Mouse (Mus musculus): ENCODE results near the gene Srrm1. TPM values are rescaled to one million over a fixed set of nuclear protein-coding genes. Genes with fewer than 3 reads are reported as not detected.

Srrm1 gene
- polyA plus RNA-seq, 1 experiment from 2014 or later = 173 TPM

GRCm38 (mm10) chr4:135298680-135299079, 54.4 kb downstream of the Srrm1 start:
- WGBS (ENCODE audit: insufficient replicate concordance) = 84% methylated on average over 10 of the region's 10 CpGs
- Histone ChIP-seq H3K9me3 (replicated peaks) (no peaks in the 10 kb centered on the region), H3K36me3 (no peaks in the 10 kb centered on the region), H3K27ac (no peak overlapping the region), H3K9ac (no peak overlapping the region), H3K4me1 (peaks cover 52% of the 10 kb centered on the region), H3K27me3 (replicated peaks) (no peaks in the 10 kb centered on the region), H3K4me2 (no peak overlapping the region), H3K4me3 (no peak overlapping the region)
- ATAC-seq = no peak

- Histone ChIP-seq H3K36me3 (no peaks in the 10 kb centered on the region), H3K4me2 (no peak overlapping the region), H3K27me3 (replicated peaks) (no peaks in the 10 kb centered on the region), H3K4me1 (peaks cover 52% of the 10 kb centered on the region), H3K4me3 (no peak overlapping the region), H3K27ac (no peak overlapping the region), H3K9ac (0 out of 2 replicates have a peak overlapping the region, but pooled peaks have one; percentile 4), H3K9me3 (replicated peaks) (no peaks in the 10 kb centered on the region)
- WGBS (ENCODE audit: insufficient replicate concordance) = 70% methylated on average over 15 of the region's 15 CpGs
- 0 out of 2 replicates have a peak, but pooled peaks have one; percentile 28 for ATAC-seq
Measured at GRCm38 (mm10) chr4:135297931-135298546, 55.1 kb downstream of the Srrm1 start.

- no peak overlapping the region for H3K4me3 ChIP-seq
- H3K36me3 ChIP-seq = no peaks in the 10 kb centered on the region
- ATAC-seq = peak; percentile 35; the same call in 1 of the 2 replicates
- WGBS (ENCODE audit: insufficient replicate concordance) = 74% methylated on average over 7 of the region's 7 CpGs
- H3K27ac ChIP-seq = no peak overlapping the region
- no peak overlapping the region for H3K9ac ChIP-seq
- no peaks in the 10 kb centered on the region for H3K9me3 ChIP-seq (replicated peaks)
- H3K27me3 ChIP-seq (replicated peaks) = no peaks in the 10 kb centered on the region
- no peak overlapping the region for H3K4me2 ChIP-seq
- peaks cover 54% of the 10 kb centered on the region for H3K4me1 ChIP-seq
Measured at GRCm38 (mm10) chr4:135297146-135297545, 56.0 kb downstream of the Srrm1 start.

GRCm38 (mm10) chr4:135296565-135296964, 56.6 kb downstream of the Srrm1 start:
- H3K9ac ChIP-seq = no peak overlapping the region
- H3K4me3 ChIP-seq = no peak overlapping the region
- no peak overlapping the region for H3K4me2 ChIP-seq
- H3K27ac ChIP-seq = no peak overlapping the region
- no peak for ATAC-seq
- H3K27me3 ChIP-seq (replicated peaks) = no peaks in the 10 kb centered on the region
- H3K36me3 ChIP-seq = no peaks in the 10 kb centered on the region
- H3K4me1 ChIP-seq = peaks cover 60% of the 10 kb centered on the region
- H3K9me3 ChIP-seq (replicated peaks) = no peaks in the 10 kb centered on the region

- 74% methylated on average over 3 of the region's 3 CpGs for WGBS (ENCODE audit: insufficient replicate concordance)
- H3K4me1 ChIP-seq = peaks cover 61% of the 10 kb centered on the region
Measured at GRCm38 (mm10) chr4:135293813-135294212, 59.3 kb downstream of the Srrm1 start.

GRCm38 (mm10) chr4:135292477-135293089, 60.5 kb downstream of the Srrm1 start:
- Histone ChIP-seq H3K36me3 (no peaks in the 10 kb centered on the region), H3K27ac (peak overlapping the region; percentile 72), H3K4me1 (peaks cover 61% of the 10 kb centered on the region), H3K4me3 (peak overlapping the region; percentile 33), H3K9ac (peak overlapping the region; percentile 39), H3K27me3 (replicated peaks) (no peaks in the 10 kb centered on the region), H3K4me2 (peak overlapping the region; percentile 66), H3K9me3 (replicated peaks) (no peaks in the 10 kb centered on the region)
- peak; percentile 34 for ATAC-seq
- 5% methylated on average over 12 of the region's 12 CpGs for WGBS (ENCODE audit: insufficient replicate concordance)

More at GRCm38 (mm10) chr4:135293813-135294212, 59.3 kb downstream of the Srrm1 start:
- H3K27ac ChIP-seq = no peak overlapping the region
- H3K9ac ChIP-seq = no peak overlapping the region
- no peak for ATAC-seq
- no peaks in the 10 kb centered on the region for H3K36me3 ChIP-seq
- H3K27me3 ChIP-seq (replicated peaks) = no peaks in the 10 kb centered on the region
- no peak overlapping the region for H3K4me2 ChIP-seq
- no peak overlapping the region for H3K4me3 ChIP-seq
- H3K9me3 ChIP-seq (replicated peaks) = no peaks in the 10 kb centered on the region

GRCm38 (mm10) chr4:135291841-135292240, 61.3 kb downstream of the Srrm1 start:
- no peaks in the 10 kb centered on the region for H3K27me3 ChIP-seq (replicated peaks)
- no peaks in the 10 kb centered on the region for H3K36me3 ChIP-seq
- peak overlapping the region; percentile 39 for H3K9ac ChIP-seq
- WGBS (ENCODE audit: insufficient replicate concordance) = 36% methylated on average over 6 of the region's 6 CpGs
- peak overlapping the region; percentile 72 for H3K27ac ChIP-seq
- H3K4me1 ChIP-seq = peaks cover 61% of the 10 kb centered on the region
- H3K4me3 ChIP-seq = no peak overlapping the region
- H3K9me3 ChIP-seq (replicated peaks) = no peaks in the 10 kb centered on the region
- H3K4me2 ChIP-seq = peak overlapping the region; percentile 66
- ATAC-seq = no peak

- H3K9ac ChIP-seq = no peak overlapping the region
- H3K27ac ChIP-seq = peak overlapping the region; percentile 72; the same call in 1 of the 2 replicates
- no peaks in the 10 kb centered on the region for H3K9me3 ChIP-seq (replicated peaks)
- no peaks in the 10 kb centered on the region for H3K27me3 ChIP-seq (replicated peaks)
- peaks cover 62% of the 10 kb centered on the region for H3K4me1 ChIP-seq
- WGBS (ENCODE audit: insufficient replicate concordance) = 85% methylated on average over 8 of the region's 8 CpGs
- no peak for ATAC-seq
- H3K4me2 ChIP-seq = no peak overlapping the region
- no peak overlapping the region for H3K4me3 ChIP-seq
- no peaks in the 10 kb centered on the region for H3K36me3 ChIP-seq
Measured at GRCm38 (mm10) chr4:135291199-135291598, 61.9 kb downstream of the Srrm1 start.

GRCm38 (mm10) chr4:135287975-135288374, 65.1 kb downstream of the Srrm1 start:
- no peaks in the 10 kb centered on the region for H3K9me3 ChIP-seq (replicated peaks)
- no peaks in the 10 kb centered on the region for H3K27me3 ChIP-seq (replicated peaks)
- H3K4me3 ChIP-seq = peak overlapping the region; percentile 14
- WGBS (ENCODE audit: insufficient replicate concordance) = 11% methylated on average over 3 of the region's 3 CpGs
- no peaks in the 10 kb centered on the region for H3K36me3 ChIP-seq
- H3K27ac ChIP-seq = peak overlapping the region; percentile 98
- H3K4me1 ChIP-seq = peaks cover 78% of the 10 kb centered on the region
- peak overlapping the region; percentile 71 for H3K4me2 ChIP-seq
- peak; percentile 87 for ATAC-seq
- peak overlapping the region; percentile 72 for H3K9ac ChIP-seq

- Histone ChIP-seq H3K4me1 (peaks cover 69% of the 10 kb centered on the region), H3K4me2 (peak overlapping the region; percentile 71), H3K36me3 (no peaks in the 10 kb centered on the region), H3K27me3 (replicated peaks) (no peaks in the 10 kb centered on the region), H3K4me3 (peak overlapping the region; percentile 27), H3K9ac (peak overlapping the region; percentile 72), H3K27ac (peak overlapping the region; percentile 98), H3K9me3 (replicated peaks) (no peaks in the 10 kb centered on the region)
- peak; percentile 81 for ATAC-seq
- WGBS (ENCODE audit: insufficient replicate concordance) = 2% methylated on average over 16 of the region's 16 CpGs
Measured at GRCm38 (mm10) chr4:135286833-135287395, 66.2 kb downstream of the Srrm1 start.

GRCm38 (mm10) chr4:135286033-135286622, 67.0 kb downstream of the Srrm1 start:
- no peak for ATAC-seq
- H3K4me1 ChIP-seq = peaks cover 62% of the 10 kb centered on the region
- peak overlapping the region; percentile 27 for H3K4me3 ChIP-seq
- no peaks in the 10 kb centered on the region for H3K36me3 ChIP-seq
- H3K27ac ChIP-seq = peak overlapping the region; percentile 98
- H3K4me2 ChIP-seq = peak overlapping the region; percentile 71
- H3K27me3 ChIP-seq (replicated peaks) = no peaks in the 10 kb centered on the region
- H3K9me3 ChIP-seq (replicated peaks) = no peaks in the 10 kb centered on the region
- H3K9ac ChIP-seq = peak overlapping the region; percentile 72
- WGBS (ENCODE audit: insufficient replicate concordance) = 34% methylated on average over 12 of the region's 12 CpGs

- Histone ChIP-seq H3K27me3 (replicated peaks) (no peaks in the 10 kb centered on the region), H3K9ac (peak overlapping the region; percentile 72), H3K4me2 (peak overlapping the region; percentile 71), H3K27ac (peak overlapping the region; percentile 98), H3K4me1 (peaks cover 56% of the 10 kb centered on the region), H3K36me3 (no peaks in the 10 kb centered on the region), H3K9me3 (replicated peaks) (no peaks in the 10 kb centered on the region), H3K4me3 (peak overlapping the region; percentile 14; the same call in 1 of the 2 replicates)
- WGBS (ENCODE audit: insufficient replicate concordance) = 43% methylated on average over 8 of the region's 8 CpGs
- no peak for ATAC-seq
Measured at GRCm38 (mm10) chr4:135285436-135285835, 67.7 kb downstream of the Srrm1 start.
